Mouse (Mus musculus) hindbrain, postnatal 0 days (tissue): ENCODE measurements around the gene Ackr4. TPM values are rescaled to one million over a fixed set of nuclear protein-coding genes. Genes with fewer than 3 reads are reported as not detected.

Experiments used
- ATAC-seq: fragments of 200-750 bp; cut with Nextera tagmentation; 2 replicates; pipeline ENCODE4 v1.8.0; 2017; ENCODE audit warnings: mild to moderate bottlenecking, moderate TSS enrichment, moderate library complexity
- DNase-seq: peaks from one replicate; pipeline ENCODE4 v3.0.0-alpha.2; 2015; ENCODE audit warnings: low spot score
- H3K27ac ChIP-seq: fragments of 300-500 bp; sonication (generic); 2 replicates; pipeline ENCODE4 v1.5.1; 2014; ENCODE audit warnings: mild to moderate bottlenecking
- H3K27me3 ChIP-seq: fragments of 300-500 bp; sonication (generic); 2 replicates; pipeline ENCODE4 v1.6.1; 2014; ENCODE audit warnings: low read length, mixed read lengths; ENCODE audit not compliant: insufficient read depth
- H3K36me3 ChIP-seq: fragments of 300-500 bp; sonication (generic); 2 replicates; pipeline ENCODE4 v1.6.1; 2014; ENCODE audit warnings: low read length, mixed read lengths; ENCODE audit not compliant: insufficient read depth
- H3K4me1 ChIP-seq: fragments of 300-500 bp; sonication (generic); 2 replicates; pipeline ENCODE4 v1.6.1; 2014; ENCODE audit warnings: antibody characterized with exemption, low read length, mixed read lengths; ENCODE audit not compliant: insufficient read depth
- H3K4me2 ChIP-seq: fragments of 300-500 bp; sonication (generic); 2 replicates; pipeline ENCODE4 v1.6.1; 2014; ENCODE audit warnings: low read depth, mild to moderate bottlenecking, low read length, moderate library complexity, mixed read lengths
- H3K4me3 ChIP-seq: fragments of 300-500 bp; sonication (generic); 2 replicates; pipeline ENCODE4 v1.5.1; 2014; ENCODE audit warnings: low read length
- H3K9ac ChIP-seq: fragments of 300-500 bp; sonication (generic); replicated peaks from 2 replicates; pipeline ENCODE4 v1.6.1; 2014; ENCODE audit warnings: mild to moderate bottlenecking, low read length, moderate library complexity, mixed read lengths
- H3K9me3 ChIP-seq: fragments of 300-500 bp; sonication (generic); 2 replicates; pipeline ENCODE4 v1.6.1; 2016; ENCODE audit warnings: low read length, mixed read lengths
- CTCF ChIP-seq: IDR thresholded peaks from 2 replicates; pipeline ENCODE4 v1.5.1; 2016; ENCODE audit warnings: antibody characterized with exemption, control low read depth, low read depth
- WGBS: fragments of 180-500 bp; shearing (Covaris S2); extraction: QIAGEN DNeasy Blood & Tissue Kit; methylation state at CpG from one replicate; pipeline ENCODE4 v1.1.7; 2014; 5-methylcytosine and 5-hydroxymethylcytosine counted together
- polyA plus RNA-seq: library from polyadenylated mRNA; unstranded; fragments of >200 nt; fragmentation: Nextera tagmentation; extraction: Ambion mirVana; gene quantifications from 2 replicates; pipeline ENCODE4 v1.2.1, GENCODE M21; 2015
- total RNA-seq: library from RNA; depleted of rRNA; stranded (reverse); fragments of >200 nt; gene quantifications from 2 replicates; pipeline ENCODE4 v1.2.3, GENCODE M21; 2014

Gene Ackr4
- total and polyA plus RNA-seq, 2 experiments from 2014 or later, result 0.93 to 1.3 TPM

GRCm38 (mm10) chr9:104157291-104157690 lies 30.6 kb upstream of the Ackr4 start:
- DNase-seq (no peak), ATAC-seq (no peak)
- H3K4me1 ChIP-seq, result no peaks in the 10 kb centered on the region
- H3K36me3 ChIP-seq, result peaks cover 91% of the 10 kb centered on the region
- no peak for TF ChIP-seq CTCF
- H3K27me3 ChIP-seq, result no peaks in the 10 kb centered on the region
- no peak overlapping the region for H3K4me3 ChIP-seq
- H3K9ac ChIP-seq, result no peak overlapping the region
- H3K27ac ChIP-seq, result no peak overlapping the region
- WGBS, result 95% methylated on average over 7 of the region's 7 CpGs
- H3K9me3 ChIP-seq, result no peaks in the 10 kb centered on the region
- no peak overlapping the region for H3K4me2 ChIP-seq

- Histone ChIP-seq H3K27ac (no peak overlapping the region), H3K4me1 (no peaks in the 10 kb centered on the region), H3K4me2 (no peak overlapping the region), H3K4me3 (no peak overlapping the region), H3K9ac (no peak overlapping the region), H3K9me3 (no peaks in the 10 kb centered on the region), H3K36me3 (peaks cover 91% of the 10 kb centered on the region), H3K27me3 (no peaks in the 10 kb centered on the region)
- ATAC-seq (no peak), DNase-seq (no peak)
- 96% methylated on average over 8 of the region's 8 CpGs for WGBS
- no peak for TF ChIP-seq CTCF
Observed at GRCm38 (mm10) chr9:104156506-104156905, 29.8 kb upstream of the Ackr4 start.

GRCm38 (mm10) chr9:104155100-104155715 lies 28.5 kb upstream of the Ackr4 start:
- ATAC-seq (no peak), DNase-seq (no peak)
- Histone ChIP-seq H3K36me3 (peaks cover 94% of the 10 kb centered on the region), H3K9ac (no peak overlapping the region), H3K27ac (no peak overlapping the region), H3K9me3 (no peaks in the 10 kb centered on the region), H3K4me2 (no peak overlapping the region), H3K27me3 (no peaks in the 10 kb centered on the region), H3K4me3 (no peak overlapping the region), H3K4me1 (no peaks in the 10 kb centered on the region)
- no peak for TF ChIP-seq CTCF
- 97% methylated on average over 14 of the region's 14 CpGs for WGBS

GRCm38 (mm10) chr9:104152121-104152520 lies 25.4 kb upstream of the Ackr4 start:
- Histone ChIP-seq H3K27ac (no peak overlapping the region), H3K9ac (no peak overlapping the region), H3K4me1 (no peaks in the 10 kb centered on the region), H3K4me3 (no peak overlapping the region), H3K9me3 (no peaks in the 10 kb centered on the region), H3K27me3 (no peaks in the 10 kb centered on the region), H3K36me3 (peaks cover 69% of the 10 kb centered on the region), H3K4me2 (no peak overlapping the region)
- no peak for TF ChIP-seq CTCF
- ATAC-seq, result no peak
- 97% methylated on average over 7 of the region's 7 CpGs for WGBS
- no peak for DNase-seq

GRCm38 (mm10) chr9:104148969-104149368 lies 22.2 kb upstream of the Ackr4 start:
- H3K4me2 ChIP-seq, result no peak overlapping the region
- TF ChIP-seq CTCF, result no peak
- 85% methylated on average over 7 of the region's 7 CpGs for WGBS
- no peak overlapping the region for H3K27ac ChIP-seq
- H3K4me1 ChIP-seq, result no peaks in the 10 kb centered on the region
- no peak overlapping the region for H3K4me3 ChIP-seq
- DNase-seq (no peak), ATAC-seq (no peak)
- H3K9me3 ChIP-seq, result no peaks in the 10 kb centered on the region
- H3K9ac ChIP-seq, result no peak overlapping the region
- peaks cover 38% of the 10 kb centered on the region for H3K36me3 ChIP-seq
- no peaks in the 10 kb centered on the region for H3K27me3 ChIP-seq

GRCm38 (mm10) chr9:104146683-104147082 lies 19.9 kb upstream of the Ackr4 start:
- ATAC-seq (no peak), DNase-seq (no peak)
- Histone ChIP-seq H3K9me3 (no peaks in the 10 kb centered on the region), H3K4me2 (no peak overlapping the region), H3K4me1 (no peaks in the 10 kb centered on the region), H3K36me3 (peaks cover 17% of the 10 kb centered on the region), H3K27me3 (no peaks in the 10 kb centered on the region), H3K4me3 (no peak overlapping the region), H3K27ac (no peak overlapping the region), H3K9ac (no peak overlapping the region)
- 85% methylated on average over 7 of the region's 7 CpGs for WGBS
- no peak for TF ChIP-seq CTCF

GRCm38 (mm10) chr9:104144314-104144996 lies 17.7 kb upstream of the Ackr4 start:
- H3K27me3 ChIP-seq, result no peaks in the 10 kb centered on the region
- TF ChIP-seq CTCF, result peak; percentile 58
- no peak for ATAC-seq
- H3K9me3 ChIP-seq, result no peaks in the 10 kb centered on the region
- H3K9ac ChIP-seq, result no peak overlapping the region
- H3K4me3 ChIP-seq, result no peak overlapping the region
- no peaks in the 10 kb centered on the region for H3K36me3 ChIP-seq
- 86% methylated on average over 8 of the region's 8 CpGs for WGBS
- no peaks in the 10 kb centered on the region for H3K4me1 ChIP-seq
- DNase-seq, result no peak
- H3K4me2 ChIP-seq, result no peak overlapping the region
- H3K27ac ChIP-seq, result no peak overlapping the region
